Mouse (Mus musculus): ENCODE results near the gene Galk2. TPM values are rescaled to one million over a fixed set of nuclear protein-coding genes. Genes with fewer than 3 reads are reported as not detected.

Galk2 gene
- total and polyA plus RNA-seq, 3 experiments = 8.9 to 10.1 (median 10.1) TPM

- H3K27ac ChIP-seq = no peak overlapping the region
- H3K27me3 ChIP-seq (ENCODE audit: control insufficient read depth, insufficient read depth, low read length) = no peaks in the 10 kb centered on the region
- H3K4me1 ChIP-seq (ENCODE audit: control insufficient read depth, insufficient read depth, low read length) = no peaks in the 10 kb centered on the region
- H3K4me3 ChIP-seq = no peak overlapping the region
- 72% methylated on average over 6 of the region's 6 CpGs for WGBS
- H3K9ac ChIP-seq (ENCODE audit: low read depth, low read length) = no peak overlapping the region
- no peaks in the 10 kb centered on the region for H3K36me3 ChIP-seq (ENCODE audit: control insufficient read depth, insufficient read depth, low read length)
- no peaks in the 10 kb centered on the region for H3K79me2 ChIP-seq (replicated peaks; ENCODE audit: control insufficient read depth, insufficient read depth, low read length)
- TF ChIP-seq POLR2A (IDR thresholded peaks at IDR 0.05; ENCODE audit: insufficient read depth, low read depth, low read length) = no peak
- no peak for TF ChIP-seq CTCF (IDR thresholded peaks at IDR 0.05)
- TF ChIP-seq EP300 (IDR thresholded peaks at IDR 0.05; ENCODE audit: insufficient read depth, low read depth, low read length) = no peak
- DNase-seq = no peak
- intact Hi-C loops (cut with DNase I) = no loop called here
These were observed 114.3 kb downstream of the Galk2 start for GRCm38 (mm10) chr2:125973207-125973606.

- H3K79me2 ChIP-seq (replicated peaks; ENCODE audit: control insufficient read depth, insufficient read depth, low read length) = no peaks in the 10 kb centered on the region
- intact Hi-C loops (cut with DNase I) = no loop called here
- no peaks in the 10 kb centered on the region for H3K4me1 ChIP-seq (ENCODE audit: control insufficient read depth, insufficient read depth, low read length)
- H3K27me3 ChIP-seq (ENCODE audit: control insufficient read depth, insufficient read depth, low read length) = no peaks in the 10 kb centered on the region
- no peaks in the 10 kb centered on the region for H3K36me3 ChIP-seq (ENCODE audit: control insufficient read depth, insufficient read depth, low read length)
- no peak overlapping the region for H3K4me3 ChIP-seq
- no peak for DNase-seq
- TF ChIP-seq POLR2A (IDR thresholded peaks at IDR 0.05; ENCODE audit: insufficient read depth, low read depth, low read length) = no peak
- H3K27ac ChIP-seq = no peak overlapping the region
- WGBS = 95% methylated on average over 10 of the region's 10 CpGs
- H3K9ac ChIP-seq (ENCODE audit: low read depth, low read length) = no peak overlapping the region
These were observed 116.3 kb downstream of the Galk2 start for GRCm38 (mm10) chr2:125975206-125975605.

GRCm38 (mm10) chr2:125975808-125976345 is 117.0 kb downstream of the Galk2 start:
- TF ChIP-seq CTCF (IDR thresholded peaks at IDR 0.05) = no peak
- TF ChIP-seq POLR2A (IDR thresholded peaks at IDR 0.05; ENCODE audit: insufficient read depth, low read depth, low read length) = no peak
- TF ChIP-seq EP300 (IDR thresholded peaks at IDR 0.05; ENCODE audit: insufficient read depth, low read depth, low read length) = no peak
- H3K27me3 ChIP-seq (ENCODE audit: control insufficient read depth, insufficient read depth, low read length) = no peaks in the 10 kb centered on the region
- H3K4me3 ChIP-seq = no peak overlapping the region
- intact Hi-C loops (cut with DNase I) = no loop called here
- H3K4me1 ChIP-seq (ENCODE audit: control insufficient read depth, insufficient read depth, low read length) = no peaks in the 10 kb centered on the region
- 56% methylated on average over 5 of the region's 5 CpGs for WGBS
- H3K36me3 ChIP-seq (ENCODE audit: control insufficient read depth, insufficient read depth, low read length) = no peaks in the 10 kb centered on the region
- H3K27ac ChIP-seq = no peak overlapping the region
- no peak overlapping the region for H3K9ac ChIP-seq (ENCODE audit: low read depth, low read length)
- H3K79me2 ChIP-seq (replicated peaks; ENCODE audit: control insufficient read depth, insufficient read depth, low read length) = no peaks in the 10 kb centered on the region
- DNase-seq = no peak

- Histone ChIP-seq H3K79me2 (replicated peaks; ENCODE audit: control insufficient read depth, insufficient read depth, low read length) (no peaks in the 10 kb centered on the region), H3K27me3 (ENCODE audit: control insufficient read depth, insufficient read depth, low read length) (no peaks in the 10 kb centered on the region), H3K4me1 (ENCODE audit: control insufficient read depth, insufficient read depth, low read length) (no peaks in the 10 kb centered on the region), H3K36me3 (ENCODE audit: control insufficient read depth, insufficient read depth, low read length) (no peaks in the 10 kb centered on the region), H3K9ac (ENCODE audit: low read depth, low read length) (no peak overlapping the region), H3K27ac (no peak overlapping the region), H3K4me3 (no peak overlapping the region)
- no peak for TF ChIP-seq EP300 (IDR thresholded peaks at IDR 0.05; ENCODE audit: insufficient read depth, low read depth, low read length)
- TF ChIP-seq CTCF (IDR thresholded peaks at IDR 0.05) = no peak
- no peak for TF ChIP-seq POLR2A (IDR thresholded peaks at IDR 0.05; ENCODE audit: insufficient read depth, low read depth, low read length)
- no peak for DNase-seq
- WGBS = 80% methylated on average over 5 of the region's 5 CpGs
- intact Hi-C loops (cut with DNase I) = no loop called here
These were observed 143.4 kb downstream of the Galk2 start for GRCm38 (mm10) chr2:126002291-126002690.

- 34% methylated on average over 3 of the region's 3 CpGs for WGBS
- TF ChIP-seq POLR2A (IDR thresholded peaks at IDR 0.05; ENCODE audit: insufficient read depth, low read depth, low read length) (no peak), CTCF (IDR thresholded peaks at IDR 0.05) (peak; percentile 75), EP300 (IDR thresholded peaks at IDR 0.05; ENCODE audit: insufficient read depth, low read depth, low read length) (no peak)
- intact Hi-C loops (cut with DNase I) = loop anchor here (5.0 kb wide), 4 partner anchors 226 to 516 kb away; no protein-coding TSS in a partner anchor
- Histone ChIP-seq H3K4me1 (ENCODE audit: control insufficient read depth, insufficient read depth, low read length) (no peaks in the 10 kb centered on the region), H3K4me3 (no peak overlapping the region), H3K9ac (ENCODE audit: low read depth, low read length) (no peak overlapping the region), H3K27ac (no peak overlapping the region), H3K27me3 (ENCODE audit: control insufficient read depth, insufficient read depth, low read length) (no peaks in the 10 kb centered on the region), H3K79me2 (replicated peaks; ENCODE audit: control insufficient read depth, insufficient read depth, low read length) (no peaks in the 10 kb centered on the region), H3K36me3 (ENCODE audit: control insufficient read depth, insufficient read depth, low read length) (no peaks in the 10 kb centered on the region)
- peak; percentile 42 to 58 for DNase-seq
These were observed 147.2 kb downstream of the Galk2 start for GRCm38 (mm10) chr2:126006088-126006487.

- Histone ChIP-seq H3K4me1 (ENCODE audit: control insufficient read depth, insufficient read depth, low read length) (no peaks in the 10 kb centered on the region), H3K36me3 (ENCODE audit: control insufficient read depth, insufficient read depth, low read length) (no peaks in the 10 kb centered on the region), H3K27me3 (ENCODE audit: control insufficient read depth, insufficient read depth, low read length) (no peaks in the 10 kb centered on the region), H3K79me2 (replicated peaks; ENCODE audit: control insufficient read depth, insufficient read depth, low read length) (no peaks in the 10 kb centered on the region), H3K27ac (no peak overlapping the region), H3K9ac (ENCODE audit: low read depth, low read length) (no peak overlapping the region), H3K4me3 (no peak overlapping the region)
- no peak for DNase-seq
- TF ChIP-seq EP300 (IDR thresholded peaks at IDR 0.05; ENCODE audit: insufficient read depth, low read depth, low read length) = no peak
- TF ChIP-seq CTCF (IDR thresholded peaks at IDR 0.05) = no peak
- TF ChIP-seq POLR2A (IDR thresholded peaks at IDR 0.05; ENCODE audit: insufficient read depth, low read depth, low read length) = no peak
- 70% methylated on average over 2 of the region's 2 CpGs for WGBS
- intact Hi-C loops (cut with DNase I) = loop anchor here (5.0 kb wide), 4 partner anchors 226 to 516 kb away; no protein-coding TSS in a partner anchor
These were observed 147.8 kb downstream of the Galk2 start for GRCm38 (mm10) chr2:126006742-126007141.

Data from heart, adult 2 months (tissue).